Mouse (Mus musculus): ENCODE measurements around the gene Mylpf.
"Not testable (repeated sequence)": the region's sequence is repeated elsewhere in the genome, so short reads cannot be mapped to it uniquely, and the experiment has no call there.

The Mylpf gene

GRCm38 (mm10) chr7:127225147-127225995 lies 16.7 kb downstream of the Mylpf start:
- no peak for DNase-seq (ENCODE audit: low read depth, low spot score)

GRCm38 (mm10) chr7:127228615-127229303 lies 20.1 kb downstream of the Mylpf start:
- DNase-seq (ENCODE audit: low read depth, low spot score), result peak; percentile 89

GRCm38 (mm10) chr7:127231376-127231775 lies 22.7 kb downstream of the Mylpf start:
- DNase-seq (ENCODE audit: low read depth, low spot score), result no peak

GRCm38 (mm10) chr7:127231826-127232621 lies 23.3 kb downstream of the Mylpf start:
- no peak for DNase-seq (ENCODE audit: low read depth, low spot score)

- peak; percentile 88 for DNase-seq (ENCODE audit: low read depth, low spot score)
Measured at GRCm38 (mm10) chr7:127232622-127233367, 24.1 kb downstream of the Mylpf start, which contains the start of the genes Zfp553 and Sept1. Gene Zfp553, plus strand, starts transcription at chr7:127233061. Gene Sept1, minus strand, starts transcription at chr7:127233130.

GRCm38 (mm10) chr7:127233368-127233749 lies 24.7 kb downstream of the Mylpf start:
- no peak for DNase-seq (ENCODE audit: low read depth, low spot score)

GRCm38 (mm10) chr7:127233765-127234164 lies 25.1 kb downstream of the Mylpf start:
- DNase-seq (ENCODE audit: low read depth, low spot score), result no peak

GRCm38 (mm10) chr7:127234777-127235176 lies 26.1 kb downstream of the Mylpf start:
- no peak for DNase-seq (ENCODE audit: low read depth, low spot score)

- DNase-seq (ENCODE audit: low read depth, low spot score), result no peak
Measured at GRCm38 (mm10) chr7:127243361-127243867, 34.7 kb downstream of the Mylpf start.

GRCm38 (mm10) chr7:127243870-127244657 lies 35.4 kb downstream of the Mylpf start, which contains the start of gene Zfp771:
Gene Zfp771, plus strand, starts transcription at chr7:127244274.
- DNase-seq (ENCODE audit: low read depth, low spot score), result peak; percentile 92

GRCm38 (mm10) chr7:127244658-127245510 lies 36.2 kb downstream of the Mylpf start:
- no peak for DNase-seq (ENCODE audit: low read depth, low spot score)

GRCm38 (mm10) chr7:127250511-127250910 lies 41.8 kb downstream of the Mylpf start:
- DNase-seq (ENCODE audit: low read depth, low spot score), result not testable (repeated sequence)

GRCm38 (mm10) chr7:127252414-127252813 lies 43.7 kb downstream of the Mylpf start:
- DNase-seq (ENCODE audit: low read depth, low spot score), result peak; percentile 67

GRCm38 (mm10) chr7:127253341-127253740 lies 44.7 kb downstream of the Mylpf start:
- DNase-seq (ENCODE audit: low read depth, low spot score), result no peak

GRCm38 (mm10) chr7:127253821-127254769 lies 45.4 kb downstream of the Mylpf start:
- DNase-seq (ENCODE audit: low read depth, low spot score), result peak; percentile 99

- no peak for DNase-seq (ENCODE audit: low read depth, low spot score)
Measured at GRCm38 (mm10) chr7:127255008-127255407, 46.3 kb downstream of the Mylpf start.

GRCm38 (mm10) chr7:127255965-127256364 lies 47.3 kb downstream of the Mylpf start:
- DNase-seq (ENCODE audit: low read depth, low spot score), result no peak

GRCm38 (mm10) chr7:127256518-127256917 lies 47.8 kb downstream of the Mylpf start:
- DNase-seq (ENCODE audit: low read depth, low spot score), result no peak

All from CD4-positive helper T cell, adult 2 months (primary cell).